Mouse (Mus musculus): ENCODE results near the gene Eif4g3. TPM values are rescaled to one million over a fixed set of nuclear protein-coding genes. Genes with fewer than 3 reads are reported as not detected.
A peak's percentile ranks its signal among the peaks of the same experiment; 100 is the strongest.

Eif4g3 gene
- total and polyA plus RNA-seq, 3 experiments = 22.8 to 63.7 TPM; not detected in 1

GRCm38 (mm10) chr4:138216200-138216890, 223.5 kb downstream of the Eif4g3 start, which contains the start of gene Hp1bp3 (continued):
- TF ChIP-seq MAFK (IDR thresholded peaks at IDR 0.05; ENCODE audit: borderline replicate concordance, low read depth, low read length) = no peak
- peak; percentile 58; the same call in 1 of the 2 replicates for TF ChIP-seq HCFC1 (IDR thresholded peaks at IDR 0.05; ENCODE audit: low read depth, low read length)
- no peak for TF ChIP-seq USF1 (IDR thresholded peaks at IDR 0.05; ENCODE audit: low read depth, low read length)
- TF ChIP-seq RAD21 (IDR thresholded peaks at IDR 0.05; ENCODE audit: low read depth, low read length) = no peak
- no peak for TF ChIP-seq JUND (IDR thresholded peaks at IDR 0.05; ENCODE audit: low read depth, low read length)
- no peak for TF ChIP-seq USF2 (IDR thresholded peaks at IDR 0.05; ENCODE audit: borderline replicate concordance in 1 of 2, insufficient read depth in 1 of 2, low read depth in 1 of 2, low read length in 2 of 2)
- no peak for TF ChIP-seq POLR2AphosphoS2 (IDR thresholded peaks at IDR 0.05; ENCODE audit: low read length)
- peak; percentile 57; the same call in 1 of the 2 replicates for TF ChIP-seq MAZ (IDR thresholded peaks at IDR 0.05; ENCODE audit: low read depth, low read length)
- peak; percentile 45; the same call in 1 of the 2 replicates for TF ChIP-seq ZMIZ1 (IDR thresholded peaks at IDR 0.05; ENCODE audit: low read depth, low read length)
- no peak for TF ChIP-seq UBTF (IDR thresholded peaks at IDR 0.05; ENCODE audit: borderline replicate concordance, insufficient read depth, low read depth, low read length)
- TF ChIP-seq MYB (IDR thresholded peaks at IDR 0.05; ENCODE audit: low read depth, low read length) = no peak
- TF ChIP-seq MAX (IDR thresholded peaks at IDR 0.05; ENCODE audit: low read length) = no peak
- no peak; the same call in 1 of the 2 replicates for TF ChIP-seq MXI1 (IDR thresholded peaks at IDR 0.05; ENCODE audit: low read depth, low read length)
- no peak for TF ChIP-seq MEF2A (IDR thresholded peaks at IDR 0.05; ENCODE audit: extremely low read depth, insufficient replicate concordance, low read depth, low read length, poor library complexity, severe bottlenecking)
- peak; percentile 57 for TF ChIP-seq SIN3A (IDR thresholded peaks at IDR 0.05; ENCODE audit: low read length)
- TF ChIP-seq GATA1 (IDR thresholded peaks at IDR 0.05; ENCODE audit: low read depth, low read length) = no peak
- no peak for TF ChIP-seq CHD1 (IDR thresholded peaks at IDR 0.05; ENCODE audit: low read depth, low read length)
- no peak for TF ChIP-seq TAL1 (IDR thresholded peaks at IDR 0.05; ENCODE audit: low read length)
- TF ChIP-seq TCF12 (IDR thresholded peaks at IDR 0.05; ENCODE audit: low read depth, low read length) = 0 out of 2 replicates have a peak, but pooled peaks have one; percentile 3
- TF ChIP-seq ZNF384 (IDR thresholded peaks at IDR 0.05; ENCODE audit: low read depth, low read length) = no peak

GRCm38 (mm10) chr4:138216891-138217392, 224.1 kb downstream of the Eif4g3 start:
- Histone ChIP-seq H3K4me1 (ENCODE audit: control insufficient read depth in 1 of 2, insufficient read depth in 2 of 2, low read length in 2 of 2) (peaks cover 7 to 14% of the 10 kb centered on the region in 2 experiments), H3K27ac (ENCODE audit: control insufficient read depth, low read depth, low read length) (peak overlapping the region; percentile 74), H3K4me3 (ENCODE audit: control insufficient read depth in 1 of 2, insufficient read depth in 1 of 2, low read depth in 2 of 2, low read length in 2 of 2) (peak overlapping the region; percentile 88 to 97), H3K9ac (ENCODE audit: control insufficient read depth, low read depth, low read length, poor library complexity, severe bottlenecking) (peak overlapping the region; percentile 97), H3K36me3 (ENCODE audit: control insufficient read depth in 1 of 2, insufficient read depth in 2 of 2, low read length in 2 of 2) (peaks cover 14 to 17% of the 10 kb centered on the region in 2 experiments), H3K79me2 (ENCODE audit: control insufficient read depth, insufficient read depth, low read length, poor library complexity) (peaks cover 35% of the 10 kb centered on the region), H3K9me3 (replicated peaks; ENCODE audit: insufficient read depth, low read length) (no peaks in the 10 kb centered on the region), H3K27me3 (ENCODE audit: control insufficient read depth in 1 of 2, insufficient read depth in 2 of 2, low read length in 2 of 2) (no peaks in the 10 kb centered on the region)
- DNase-seq (ENCODE audit: low read depth, low spot score) = peak; percentile 98
- TF ChIP-seq POLR2AphosphoS5 (IDR thresholded peaks at IDR 0.05; ENCODE audit: borderline replicate concordance, low read depth, low read length) (no peak), BHLHE40 (IDR thresholded peaks at IDR 0.05; ENCODE audit: borderline replicate concordance, low read depth, low read length) (no peak), GABPA (IDR thresholded peaks at IDR 0.05; ENCODE audit: low read depth, low read length) (no peak), CHD2 (IDR thresholded peaks at IDR 0.05; ENCODE audit: low read length) (peak; percentile 31; the same call in 1 of the 2 replicates), POLR2A (IDR thresholded peaks at IDR 0.05; ENCODE audit: control insufficient read depth in 1 of 2, insufficient read depth in 1 of 2, low read depth in 1 of 2, low read length in 2 of 2, poor library complexity in 1 of 2) (peak in 1 of 2 experiments; percentile 53; a peak in 2 of 4 replicates), HCFC1 (IDR thresholded peaks at IDR 0.05; ENCODE audit: low read depth, low read length) (peak; percentile 89), MAX (IDR thresholded peaks at IDR 0.05; ENCODE audit: low read length) (peak; percentile 59; the same call in 1 of the 2 replicates), RAD21 (IDR thresholded peaks at IDR 0.05; ENCODE audit: low read depth, low read length) (no peak), UBTF (IDR thresholded peaks at IDR 0.05; ENCODE audit: borderline replicate concordance, insufficient read depth, low read depth, low read length) (no peak), POLR2AphosphoS2 (IDR thresholded peaks at IDR 0.05; ENCODE audit: low read length) (no peak; the same call in 1 of the 2 replicates), MEF2A (IDR thresholded peaks at IDR 0.05; ENCODE audit: extremely low read depth, insufficient replicate concordance, low read depth, low read length, poor library complexity, severe bottlenecking) (no peak), ZNF384 (IDR thresholded peaks at IDR 0.05; ENCODE audit: low read depth, low read length) (no peak), KAT2A (conservative IDR thresholded peaks at IDR 0.05; ENCODE audit: low read depth, low read length) (peak; percentile 60), ETS1 (IDR thresholded peaks at IDR 0.05; ENCODE audit: low read depth, low read length) (no peak), USF1 (IDR thresholded peaks at IDR 0.05; ENCODE audit: low read depth, low read length) (peak; percentile 32; the same call in 1 of the 2 replicates), TBP (IDR thresholded peaks at IDR 0.05; ENCODE audit: low read depth, low read length) (no peak), TAL1 (IDR thresholded peaks at IDR 0.05; ENCODE audit: low read length) (no peak), SMC3 (IDR thresholded peaks at IDR 0.05; ENCODE audit: low read depth, low read length) (no peak), USF2 (IDR thresholded peaks at IDR 0.05; ENCODE audit: borderline replicate concordance in 1 of 2, insufficient read depth in 1 of 2, low read depth in 1 of 2, low read length in 2 of 2) (no peak), MXI1 (IDR thresholded peaks at IDR 0.05; ENCODE audit: low read depth, low read length) (peak; percentile 63), CHD1 (IDR thresholded peaks at IDR 0.05; ENCODE audit: low read depth, low read length) (no peak), CTCF (IDR thresholded peaks at IDR 0.05 in 2 of 3, conservative IDR thresholded peaks at IDR 0.05 in 1 of 3; ENCODE audit: control insufficient read depth in 1 of 3, insufficient read depth in 1 of 3, low read depth in 2 of 3, low read length in 3 of 3, poor library complexity in 1 of 3, severe bottlenecking in 1 of 3) (no peak; a peak in 1 of 6 replicates), ZMIZ1 (IDR thresholded peaks at IDR 0.05; ENCODE audit: low read depth, low read length) (no peak)
